Mouse (Mus musculus) olfactory bulb, adult 2 months (tissue): Measurements from ENCODE around the gene Adssl1.

ENCODE experiments used
- CTCF ChIP-seq: fragments of 200-500 bp; IDR thresholded peaks from 2 replicates; pipeline ENCODE4 v1.5.1; 2012; ENCODE audit warnings: low read depth, mild to moderate bottlenecking, low read length, moderate library complexity; ENCODE audit not compliant: insufficient read depth
- POLR2A ChIP-seq: fragments of 200-500 bp; IDR thresholded peaks from 2 replicates; pipeline ENCODE4 v1.6.1; 2012; ENCODE audit warnings: mild to moderate bottlenecking, low read depth, low read length, moderate library complexity; ENCODE audit not compliant: insufficient read depth

- no peak for TF ChIP-seq CTCF
- no peak for TF ChIP-seq POLR2A
Observed at GRCm38 (mm10) chr12:112677076-112677475, 57.2 kb downstream of the Adssl1 start.
